Mouse (Mus musculus) spleen, postnatal 36 days (tissue): Measurements from ENCODE around the gene Ptgdr2.

Experiments used
- DNase-seq, 2 experiments: peaks; one replicate each; pipeline ENCODE4 v3.0.0; 2022; ENCODE audit warnings: low spot score in 2 of 2, mixed read lengths in 1 of 2

Ptgdr2 gene

GRCm38 (mm10) chr19:10937110-10937563 is at the start of gene Ptgdr2:
Gene Ptgdr2, plus strand, starts transcription at chr19:10937160.
- DNase-seq = no peak

GRCm38 (mm10) chr19:10892201-10892600 is 44.8 kb upstream of the Ptgdr2 start:
- no peak for DNase-seq

- peak; percentile 97 for DNase-seq
Measured at GRCm38 (mm10) chr19:10895016-10895528, 41.9 kb upstream of the Ptgdr2 start, which contains the start of gene Prpf19. Gene Prpf19, plus strand, starts transcription at chr19:10895231.

- no peak for DNase-seq
Measured at GRCm38 (mm10) chr19:10895708-10896107, 41.3 kb upstream of the Ptgdr2 start.

- DNase-seq = no peak
Measured at GRCm38 (mm10) chr19:10896849-10897248, 40.1 kb upstream of the Ptgdr2 start.

- DNase-seq = no peak
Measured at GRCm38 (mm10) chr19:10897491-10897890, 39.5 kb upstream of the Ptgdr2 start.

- no peak for DNase-seq
Measured at GRCm38 (mm10) chr19:10900315-10900714, 36.6 kb upstream of the Ptgdr2 start.

GRCm38 (mm10) chr19:10901046-10901445 is 35.9 kb upstream of the Ptgdr2 start:
- no peak for DNase-seq

GRCm38 (mm10) chr19:10904512-10904911 is 32.4 kb upstream of the Ptgdr2 start:
- no peak for DNase-seq

- peak; percentile 18 to 37 for DNase-seq
Measured at GRCm38 (mm10) chr19:10904927-10905727, 31.8 kb upstream of the Ptgdr2 start.

GRCm38 (mm10) chr19:10905728-10906000 is 31.3 kb upstream of the Ptgdr2 start:
- no peak for DNase-seq

- DNase-seq = peak; percentile 35 to 38
Measured at GRCm38 (mm10) chr19:10907891-10908290, 29.1 kb upstream of the Ptgdr2 start.

GRCm38 (mm10) chr19:10909087-10909721 is 27.8 kb upstream of the Ptgdr2 start:
- no peak for DNase-seq

- no peak for DNase-seq
Measured at GRCm38 (mm10) chr19:10914291-10914690, 22.7 kb upstream of the Ptgdr2 start.

GRCm38 (mm10) chr19:10914870-10915269 is 22.1 kb upstream of the Ptgdr2 start:
- no peak for DNase-seq

GRCm38 (mm10) chr19:10916506-10916905 is 20.5 kb upstream of the Ptgdr2 start:
- no peak for DNase-seq

GRCm38 (mm10) chr19:10918321-10918991 is 18.5 kb upstream of the Ptgdr2 start:
- DNase-seq = no peak

- DNase-seq = no peak
Measured at GRCm38 (mm10) chr19:10920532-10920931, 16.4 kb upstream of the Ptgdr2 start, which contains the start of gene Zp1. Gene Zp1, minus strand, starts transcription at chr19:10920632.

GRCm38 (mm10) chr19:10921058-10921457 is 15.9 kb upstream of the Ptgdr2 start:
- DNase-seq = no peak

- DNase-seq = no peak
Measured at GRCm38 (mm10) chr19:10924220-10924619, 12.7 kb upstream of the Ptgdr2 start.

GRCm38 (mm10) chr19:10926123-10926621 is 10.8 kb upstream of the Ptgdr2 start:
- DNase-seq = no peak

- no peak for DNase-seq
Measured at GRCm38 (mm10) chr19:10926666-10927065, 10.3 kb upstream of the Ptgdr2 start.
